Comparison of ENCODE assay signal across 14 mouse cellular contexts in genomic region chr8:123687826-123688225, GRCm38 (mm10).
"Had no signal": no experiment of that assay in that cellular context is flagged by ENCODE, and none has a peak within 500 bp of the region (broad histone marks: within the 10 kb centered on the region; RNA-seq: fewer than 3 reads in every experiment).

No protein-coding gene starts in this region.

- H3K9ac ChIP-seq: lung, embryonic 14.5 days; midbrain, embryonic 12.5 days; midbrain, embryonic 15.5 days; neural tube, embryonic 12.5 days; stomach, embryonic 15.5 days had no signal

- H3K4me1 ChIP-seq: megakaryocyte, embryonic 14.5 days; midbrain, embryonic 15.5 days; neural tube, embryonic 12.5 days had no signal

- ATAC-seq: midbrain, embryonic 15.5 days had no signal

- H3K4me3 ChIP-seq: megakaryocyte, embryonic 14.5 days; midbrain, embryonic 12.5 days; midbrain, embryonic 15.5 days; neural tube, embryonic 12.5 days; stomach, embryonic 15.5 days had no signal

- H3K4me2 ChIP-seq: lung, embryonic 14.5 days; midbrain, embryonic 12.5 days; midbrain, embryonic 15.5 days; neural tube, embryonic 12.5 days; stomach, embryonic 15.5 days had no signal

- H3K27ac ChIP-seq: midbrain, embryonic 12.5 days; midbrain, embryonic 15.5 days; neural tube, embryonic 12.5 days; stomach, embryonic 15.5 days; stomach, postnatal 0 days had no signal

- H3K36me3 ChIP-seq: midbrain, embryonic 12.5 days; midbrain, embryonic 15.5 days; neural tube, embryonic 12.5 days; stomach, embryonic 15.5 days had no signal

- H3K9me3 ChIP-seq: midbrain, embryonic 12.5 days; midbrain, embryonic 15.5 days; neural tube, embryonic 12.5 days; stomach, embryonic 15.5 days had no signal

- DNase-seq: lung, adult 18-20 months; lung, embryonic 14.5 days; lung, postnatal 10 days; lung, postnatal 4 days; right cerebral cortex, postnatal 14 days; thymus, adult 2 months; thymus, postnatal 25 days; thymus, postnatal 4 days had no signal

- H3K27me3 ChIP-seq: midbrain, embryonic 15.5 days; neural tube, embryonic 12.5 days; stomach, embryonic 15.5 days had no signal
